Mouse (Mus musculus): ENCODE measurements around the gene Pard3.

Gene Pard3

DNA sequence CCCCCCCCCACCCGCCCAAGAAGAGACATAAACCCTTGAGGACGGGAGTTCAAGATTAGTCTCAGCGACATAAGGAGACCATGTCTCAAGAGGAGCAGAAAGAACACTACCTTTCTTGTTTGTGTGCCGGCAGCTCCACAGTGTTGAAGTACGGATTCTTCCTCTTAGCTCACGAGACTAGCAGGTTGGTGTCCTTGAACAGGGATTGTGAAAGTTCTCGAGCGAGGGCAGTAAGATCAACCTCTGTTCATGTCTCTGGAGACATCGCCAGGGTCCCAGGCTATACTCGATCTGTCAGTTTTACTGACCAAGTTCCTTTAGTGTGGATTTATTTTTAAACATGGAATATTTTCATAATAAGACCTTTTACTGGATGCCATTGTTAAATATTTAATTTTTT lies 224.1 kb downstream of the Pard3 start:
- DNase-seq (ENCODE audit: inconsistent ontology term) = no peak

DNA sequence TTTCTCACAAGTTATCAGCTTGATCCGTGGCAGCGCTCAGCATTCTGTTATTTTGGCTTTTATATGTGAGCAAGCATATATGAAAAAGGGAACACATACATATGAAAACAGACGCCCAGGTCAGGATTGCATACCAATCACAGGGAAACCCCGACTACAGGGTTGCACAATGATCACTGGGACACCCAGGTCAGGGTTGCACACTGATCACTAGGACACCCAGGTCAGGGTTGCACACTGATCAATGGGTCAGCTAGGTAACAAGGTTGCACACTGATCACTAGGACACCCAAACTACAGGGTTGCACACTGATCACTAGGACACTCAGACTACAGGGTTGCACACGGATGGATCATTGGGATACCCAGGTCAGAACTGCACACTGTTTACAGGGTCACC lies 228.6 kb downstream of the Pard3 start:
- DNase-seq (ENCODE audit: inconsistent ontology term) = no peak

- DNase-seq (ENCODE audit: inconsistent ontology term) = no peak
These were observed 229.5 kb downstream of the Pard3 start for GRCm38 (mm10) chr8:127293025-127293729.

- no peak for DNase-seq (ENCODE audit: inconsistent ontology term)
These were observed 230.4 kb downstream of the Pard3 start for GRCm38 (mm10) chr8:127294061-127294460.

- no peak for DNase-seq (ENCODE audit: inconsistent ontology term)
These were observed 232.2 kb downstream of the Pard3 start for GRCm38 (mm10) chr8:127295848-127296247.

- DNase-seq (ENCODE audit: inconsistent ontology term) = no peak
These were observed 236.8 kb downstream of the Pard3 start for GRCm38 (mm10) chr8:127300493-127300892.

GRCm38 (mm10) chr8:127302847-127303445 lies 239.3 kb downstream of the Pard3 start:
- peak; percentile 22 for DNase-seq (ENCODE audit: inconsistent ontology term)

DNA sequence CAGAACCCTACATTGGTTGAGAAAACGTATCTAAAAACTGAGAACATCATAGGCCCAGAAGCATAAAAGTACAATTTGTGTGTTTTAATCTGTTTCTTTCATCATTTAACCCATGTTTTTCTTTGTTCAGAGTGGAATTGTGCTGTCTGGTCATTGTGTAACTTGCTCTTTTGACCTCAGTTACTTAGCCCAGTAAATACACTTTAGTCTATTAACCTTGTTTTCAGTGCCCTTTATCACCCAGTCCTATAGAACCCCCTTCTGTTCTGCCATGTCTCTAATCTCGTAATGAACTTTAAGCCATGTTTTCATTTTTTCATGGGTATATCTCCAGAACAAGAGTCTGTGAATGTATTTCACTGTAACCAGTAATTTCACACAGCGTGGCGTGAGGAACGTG lies 243.3 kb downstream of the Pard3 start:
- DNase-seq (ENCODE audit: inconsistent ontology term) = no peak

GRCm38 (mm10) chr8:127309363-127309762 lies 245.7 kb downstream of the Pard3 start:
- DNase-seq (ENCODE audit: inconsistent ontology term) = no peak

DNA sequence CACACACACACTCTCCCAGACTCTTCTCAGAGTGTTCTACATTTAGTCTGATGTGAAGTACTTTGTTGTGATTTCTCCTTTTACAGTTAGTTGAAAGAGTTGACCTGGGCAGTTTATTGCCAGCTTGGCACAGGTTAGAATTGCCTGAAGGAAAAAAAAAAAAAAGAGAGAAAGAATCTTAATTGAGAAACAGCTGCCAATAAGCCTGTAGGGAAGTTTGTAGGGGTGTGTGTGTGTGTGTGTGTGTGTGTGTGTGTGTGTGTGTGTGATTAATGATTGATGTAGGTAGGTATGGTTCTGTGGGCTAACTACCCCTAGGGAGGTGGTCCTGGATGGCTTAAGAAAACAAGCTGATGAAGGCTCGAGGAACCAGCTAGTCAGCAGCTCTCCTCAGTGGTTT lies 252.1 kb downstream of the Pard3 start:
- DNase-seq (ENCODE audit: inconsistent ontology term) = no peak

DNA sequence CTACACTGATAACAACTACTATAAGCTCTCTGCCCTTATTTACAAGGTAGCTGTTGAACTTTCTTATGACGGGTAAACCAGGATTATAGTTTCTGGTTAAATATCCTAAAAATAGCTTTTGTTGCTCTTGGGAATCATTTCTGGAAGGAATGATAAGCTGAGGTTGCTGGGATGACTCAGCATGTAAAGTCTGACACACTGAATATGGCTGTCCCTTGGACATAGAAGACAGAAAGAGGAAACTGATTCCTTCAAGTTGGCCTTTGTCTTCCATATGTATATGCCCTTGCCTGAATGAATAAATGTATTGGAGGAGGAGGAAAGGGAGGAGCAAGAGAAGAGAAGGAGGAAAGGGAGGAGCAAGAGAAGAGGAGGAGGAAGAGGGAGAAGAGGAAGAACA lies 254.2 kb downstream of the Pard3 start:
- no peak for DNase-seq (ENCODE audit: inconsistent ontology term)

DNA sequence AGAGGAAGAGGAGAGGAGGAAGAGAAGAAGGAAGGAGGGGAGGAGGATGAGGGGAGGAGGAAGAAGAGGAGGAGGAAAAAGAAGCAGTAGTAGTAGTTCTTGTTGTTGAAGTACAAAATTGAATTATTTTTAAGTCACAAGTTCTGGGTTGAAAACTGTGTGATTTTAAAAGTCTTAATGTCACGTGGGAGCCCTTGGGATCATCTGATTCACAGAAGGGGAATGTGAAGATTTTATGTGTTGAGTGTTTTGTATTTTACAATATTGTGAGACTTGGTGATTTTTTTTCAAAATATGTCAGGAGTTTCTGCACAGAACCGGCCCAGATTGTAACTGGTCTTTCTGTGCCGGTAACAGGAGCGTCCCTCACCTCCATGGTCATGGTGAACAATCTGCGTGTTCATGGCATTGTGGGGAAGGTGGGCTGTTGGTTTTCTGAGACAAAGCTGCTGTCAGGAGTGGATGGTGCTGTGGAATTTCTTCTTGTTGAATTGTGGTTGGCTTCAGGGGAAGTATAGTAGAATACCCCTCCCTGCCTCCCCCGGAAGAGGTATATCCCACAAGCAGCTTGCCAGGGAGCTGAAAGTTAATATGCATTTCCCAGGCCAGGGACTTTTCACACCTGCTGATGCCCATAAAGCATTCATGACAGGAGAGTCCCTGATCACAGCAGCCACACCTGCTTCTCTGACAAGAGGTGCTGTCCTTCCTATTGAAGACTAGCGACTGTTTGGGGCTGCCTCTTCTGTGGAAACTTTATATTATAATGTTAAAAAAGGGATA lies 254.9 kb downstream of the Pard3 start:
- no peak for DNase-seq (ENCODE audit: inconsistent ontology term)

DNA sequence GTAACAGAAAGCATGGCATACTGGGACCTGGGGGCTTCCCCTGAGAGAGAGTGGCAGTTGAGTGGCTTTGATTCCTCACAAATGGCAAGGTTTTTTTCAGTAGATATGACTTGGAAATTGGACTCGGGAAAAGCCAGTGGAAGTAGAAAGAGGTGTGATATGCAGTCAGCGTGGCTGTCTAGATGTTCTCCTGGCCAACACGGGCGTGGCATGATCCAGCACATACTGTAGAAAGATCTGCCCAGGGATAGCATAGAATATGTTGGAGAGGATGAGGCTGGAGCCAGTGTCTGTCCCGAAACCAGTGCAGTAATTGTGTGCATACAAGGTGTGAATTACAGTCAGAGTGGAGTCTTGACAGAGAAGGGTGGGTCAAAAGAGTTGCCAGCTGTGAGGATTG lies 257.2 kb downstream of the Pard3 start:
- DNase-seq (ENCODE audit: inconsistent ontology term) = no peak

DNA sequence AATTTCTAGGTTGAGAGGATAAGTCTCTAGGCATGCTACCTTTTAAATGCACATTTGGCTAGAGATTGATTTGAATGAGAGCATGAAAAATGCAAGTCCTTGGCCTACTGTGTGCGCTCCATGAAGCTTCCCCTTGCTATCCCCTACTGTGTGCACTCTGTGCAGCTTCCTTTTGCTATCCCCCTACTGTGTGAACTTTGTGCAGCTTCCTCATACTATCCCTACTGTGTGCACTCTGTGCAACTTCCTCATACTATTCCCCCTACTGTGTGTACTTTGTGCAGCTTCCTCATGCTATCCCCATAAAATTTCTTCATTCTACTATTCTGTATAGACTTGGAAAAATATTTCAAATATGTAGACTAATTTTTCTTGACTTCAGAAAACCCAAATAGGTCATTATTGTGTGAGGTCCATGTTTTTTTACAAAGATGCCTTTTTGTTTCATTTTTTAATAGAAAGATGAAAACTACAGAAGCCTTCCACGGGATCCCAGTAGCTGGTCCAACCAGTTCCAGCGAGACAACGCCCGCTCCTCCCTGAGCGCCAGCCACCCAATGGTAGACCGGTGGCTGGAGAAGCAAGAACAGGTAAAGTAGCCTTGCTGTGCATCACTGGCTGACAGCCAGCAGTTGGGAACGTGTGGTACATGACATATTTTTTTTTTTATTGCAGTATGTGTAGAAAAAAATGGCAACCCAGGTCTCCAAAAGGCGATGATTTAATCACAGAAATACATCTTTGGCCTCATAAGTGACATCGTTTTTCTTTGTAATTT lies 260.1 kb downstream of the Pard3 start:
- DNase-seq (ENCODE audit: inconsistent ontology term) = no peak

DNA sequence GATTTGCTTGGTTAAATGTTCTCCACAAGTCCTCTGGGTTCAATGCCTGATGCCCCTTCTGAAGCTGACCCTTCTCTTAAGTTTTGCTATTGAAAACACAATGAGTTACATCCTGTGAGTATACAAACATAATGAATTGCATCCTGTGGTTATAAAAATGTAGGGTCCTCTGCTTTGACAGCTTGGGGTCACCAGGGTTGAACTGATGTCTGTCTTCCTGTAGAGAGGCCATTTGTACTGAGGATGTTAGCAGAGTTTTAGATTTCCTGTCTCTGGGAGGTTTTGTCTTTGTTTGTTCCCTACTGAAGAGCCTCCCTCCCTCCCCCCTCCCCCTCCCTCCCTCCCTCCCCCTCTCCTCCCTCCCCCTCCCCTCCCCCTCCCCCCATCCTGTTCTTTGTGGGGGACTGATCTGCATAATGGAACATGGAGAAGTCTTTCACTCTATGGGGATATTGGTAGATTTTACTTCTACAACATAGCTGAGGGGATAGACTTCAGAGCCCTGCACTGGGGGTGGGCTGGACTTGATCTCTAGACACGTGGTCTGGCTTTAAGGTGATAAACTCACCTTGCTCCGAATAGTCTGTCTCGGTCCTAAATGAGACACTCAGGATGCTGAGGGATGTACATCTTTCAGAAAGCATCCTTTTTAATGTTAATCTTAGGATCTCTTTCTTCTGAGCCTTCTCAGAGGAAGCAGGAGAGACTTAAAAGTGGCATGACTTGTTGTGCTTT lies 261.3 kb downstream of the Pard3 start:
- DNase-seq (ENCODE audit: inconsistent ontology term) = no peak

DNA sequence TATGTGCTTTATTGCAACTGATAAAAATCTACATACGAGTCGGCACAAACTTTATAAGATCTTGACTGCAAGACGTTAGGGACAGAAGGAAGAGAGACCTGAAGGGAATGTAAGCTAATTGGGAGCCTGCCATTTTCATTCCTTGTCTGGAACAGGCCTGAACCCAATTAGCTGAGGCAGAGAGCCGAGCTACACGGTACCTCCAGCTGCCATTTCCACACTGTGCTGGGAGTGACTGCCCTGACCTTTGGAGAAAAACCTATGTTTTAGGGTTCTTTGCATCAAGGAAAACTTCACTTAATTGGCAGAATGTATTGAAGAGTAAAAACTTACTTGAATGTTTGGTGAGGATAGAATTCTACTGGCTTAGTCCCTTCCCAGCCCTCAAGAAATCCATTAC lies 262.1 kb downstream of the Pard3 start:
- DNase-seq (ENCODE audit: inconsistent ontology term) = no peak

- DNase-seq (ENCODE audit: inconsistent ontology term) = peak; percentile 17
These were observed 266.8 kb downstream of the Pard3 start for GRCm38 (mm10) chr8:127330258-127331187.

GRCm38 (mm10) chr8:127331751-127332150 lies 268.1 kb downstream of the Pard3 start:
- DNase-seq (ENCODE audit: inconsistent ontology term) = no peak

DNA sequence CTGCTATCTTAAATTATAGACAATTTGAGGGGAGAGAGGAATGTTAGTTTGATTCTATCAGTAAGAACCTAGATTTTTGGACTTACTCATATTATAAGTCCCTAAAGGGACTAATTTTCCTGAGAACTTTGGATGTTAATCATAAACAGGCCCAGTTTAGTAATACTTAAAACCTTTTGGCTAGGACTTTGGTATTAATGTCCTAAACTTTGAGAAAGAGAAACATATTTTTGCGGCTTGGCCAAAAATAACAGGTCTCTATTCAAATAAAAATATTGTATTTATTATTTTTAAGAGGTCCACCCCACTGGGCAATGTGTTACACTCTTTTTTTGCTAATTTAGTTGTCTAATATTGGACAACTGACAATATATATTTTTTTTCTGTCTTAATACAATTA lies 271.5 kb downstream of the Pard3 start:
- no peak for DNase-seq (ENCODE audit: inconsistent ontology term)

DNA sequence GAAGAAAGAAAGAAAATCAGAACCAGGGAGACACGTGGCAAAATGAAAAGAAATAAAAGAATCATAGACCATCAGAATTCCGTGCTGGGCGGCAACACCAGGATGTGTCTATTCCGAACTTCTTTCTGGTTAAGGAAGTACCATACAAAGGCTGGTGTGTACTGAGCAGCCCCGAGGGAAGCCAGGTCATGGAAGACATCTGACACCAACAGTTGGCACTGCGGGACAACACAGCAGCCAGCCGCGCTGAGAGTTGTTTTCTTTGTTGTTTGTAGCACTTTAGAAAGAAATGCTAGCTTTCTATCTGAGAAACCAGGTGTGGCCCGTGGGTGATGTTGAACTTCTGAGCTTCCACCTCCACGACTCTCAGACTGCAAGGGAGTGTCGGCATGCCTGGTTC lies 274.5 kb downstream of the Pard3 start:
- DNase-seq (ENCODE audit: inconsistent ontology term) = no peak
